Mouse (Mus musculus) fibroblast of lung, adult 2 months (primary cell): ENCODE measurements around the gene Klhl40.

Experiments used
- DNase-seq: peaks from one replicate; pipeline ENCODE4 v3.0.0-alpha.2; 2011; ENCODE audit warnings: low read depth

Gene Klhl40

DNA sequence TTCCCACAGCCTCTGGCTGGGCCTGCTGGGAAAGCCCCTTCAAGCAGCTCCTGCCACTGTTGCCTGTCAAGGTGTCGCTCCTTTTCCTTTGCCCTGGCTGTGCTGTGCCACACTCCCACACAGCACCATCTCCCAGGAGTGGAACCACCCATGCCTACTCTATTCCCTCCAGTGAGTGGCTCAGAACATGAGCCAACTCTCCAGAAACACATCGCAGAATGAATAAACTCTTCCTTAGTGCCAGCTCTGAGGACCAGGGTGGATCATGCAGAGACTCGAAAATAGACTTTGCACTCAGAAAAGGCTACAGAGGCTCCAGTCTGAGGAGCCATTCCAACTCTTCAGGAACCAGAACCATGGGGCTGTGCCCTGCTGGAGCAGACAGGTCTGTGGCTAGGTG, 48.9 kb downstream of the Klhl40 start:
- no peak for DNase-seq

DNA sequence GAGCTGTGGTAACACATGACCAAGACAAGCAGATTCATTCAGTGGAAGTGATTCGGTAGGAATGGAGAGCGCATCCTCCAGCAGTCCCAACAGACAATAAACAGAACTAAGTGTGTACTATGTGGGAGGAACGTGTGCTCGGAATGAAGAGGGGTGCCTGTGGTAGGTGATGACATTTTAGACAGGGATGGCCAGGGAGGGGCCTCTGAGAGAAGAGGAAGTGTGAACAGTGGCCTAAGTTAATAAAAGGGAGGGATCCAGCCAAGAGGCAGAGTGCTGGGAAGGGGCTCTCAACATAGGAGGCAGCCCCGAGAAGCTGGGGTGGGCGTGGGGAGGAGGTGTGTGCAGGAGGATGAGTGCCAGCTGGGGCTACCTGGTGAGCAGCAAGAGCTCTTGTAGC, 50.9 kb downstream of the Klhl40 start:
- DNase-seq = no peak

DNA sequence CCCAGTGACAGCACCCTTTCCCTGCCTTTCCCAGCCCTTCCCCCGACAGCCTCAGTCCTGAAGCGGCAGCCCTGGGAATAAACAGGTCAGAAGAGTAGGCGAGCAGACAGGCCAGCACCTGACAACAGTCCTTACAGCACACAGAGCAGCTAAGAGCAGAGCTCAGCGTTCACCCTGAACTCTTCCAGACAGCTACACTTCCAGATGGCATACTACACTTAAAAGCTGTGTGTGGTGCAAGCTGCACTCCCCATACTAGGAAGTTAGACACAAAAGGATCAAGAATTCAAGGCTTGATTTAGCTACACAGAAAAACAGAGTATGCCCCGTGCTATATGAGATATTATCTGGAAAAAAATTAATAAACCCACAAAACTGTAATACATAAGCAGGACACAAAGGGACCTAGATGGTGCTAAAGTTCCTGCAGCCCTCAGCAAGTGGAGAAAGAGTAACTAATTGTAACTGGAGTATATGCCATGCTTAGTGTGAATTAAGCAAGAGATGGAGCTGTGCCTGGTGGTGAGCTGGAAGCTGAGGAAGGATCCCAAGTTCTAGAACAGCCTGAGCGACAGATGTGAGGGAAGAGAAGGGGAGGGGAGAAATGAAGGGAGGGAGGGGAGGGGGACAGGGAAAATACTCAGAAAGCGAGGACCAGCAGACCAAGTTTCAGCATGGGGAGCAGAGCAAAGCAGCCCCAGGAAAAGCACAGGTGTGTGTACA, 52.0 kb downstream of the Klhl40 start:
- DNase-seq = no peak

DNA sequence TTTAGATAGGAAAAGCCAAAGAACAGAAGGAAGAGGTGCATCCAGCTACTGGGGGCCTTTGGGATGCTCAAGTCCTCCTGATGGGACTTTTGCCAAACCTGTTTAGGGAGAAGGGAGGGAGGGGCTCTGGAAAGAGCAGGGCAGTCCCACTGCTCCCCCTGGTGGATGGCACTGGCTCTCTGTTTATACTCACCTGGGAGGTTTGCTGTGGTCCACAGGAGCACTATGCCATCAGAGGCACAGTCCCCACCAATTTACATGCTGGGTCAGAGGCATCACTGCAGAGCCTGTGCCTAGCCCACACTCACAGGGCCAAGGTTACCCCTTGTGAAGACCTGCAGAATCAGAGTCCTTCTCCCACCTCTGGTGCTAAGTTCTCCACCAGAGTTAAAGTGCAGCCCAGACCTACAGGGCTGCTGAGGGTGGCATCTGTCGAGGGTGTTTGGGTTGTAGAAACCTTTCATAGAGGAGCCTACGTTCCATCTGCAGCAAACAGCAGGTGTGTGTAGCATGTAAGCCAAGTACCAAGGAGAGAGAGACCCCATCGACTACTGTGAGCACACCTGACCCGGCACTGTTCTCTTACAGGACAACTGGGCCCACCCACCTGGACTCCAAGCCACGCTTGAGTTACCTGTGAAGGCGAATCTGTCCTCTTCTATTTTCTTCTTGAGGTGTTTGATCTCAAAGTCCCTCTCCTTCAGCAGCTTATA, 53.0 kb downstream of the Klhl40 start:
- no peak for DNase-seq

DNA sequence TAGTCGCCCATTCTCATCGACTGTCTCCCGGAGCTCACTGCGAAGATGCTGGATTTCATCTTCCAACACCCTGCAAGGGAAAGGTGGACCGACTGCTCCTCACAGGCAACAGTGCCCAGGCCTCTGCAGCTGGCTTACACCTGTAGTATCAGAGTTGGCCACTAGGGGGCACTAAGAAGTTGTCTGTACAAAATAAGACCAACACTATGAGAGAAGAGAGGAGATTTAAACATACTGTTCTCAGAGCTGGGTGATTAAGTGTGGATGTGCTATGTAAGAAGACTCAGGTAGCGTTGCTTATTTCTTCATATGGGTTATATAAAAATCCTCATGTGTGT, 53.5 kb downstream of the Klhl40 start:
- no peak for DNase-seq
